Mouse (Mus musculus): ENCODE data around the gene Krt83. TPM values are rescaled to one million over a fixed set of nuclear protein-coding genes. Genes with fewer than 3 reads are reported as not detected.
A peak's percentile ranks its signal among the peaks of the same experiment; 100 is the strongest.

Krt83 gene
- polyA plus RNA-seq, 1 experiment from 2014 or later = 0.07 TPM

DNA sequence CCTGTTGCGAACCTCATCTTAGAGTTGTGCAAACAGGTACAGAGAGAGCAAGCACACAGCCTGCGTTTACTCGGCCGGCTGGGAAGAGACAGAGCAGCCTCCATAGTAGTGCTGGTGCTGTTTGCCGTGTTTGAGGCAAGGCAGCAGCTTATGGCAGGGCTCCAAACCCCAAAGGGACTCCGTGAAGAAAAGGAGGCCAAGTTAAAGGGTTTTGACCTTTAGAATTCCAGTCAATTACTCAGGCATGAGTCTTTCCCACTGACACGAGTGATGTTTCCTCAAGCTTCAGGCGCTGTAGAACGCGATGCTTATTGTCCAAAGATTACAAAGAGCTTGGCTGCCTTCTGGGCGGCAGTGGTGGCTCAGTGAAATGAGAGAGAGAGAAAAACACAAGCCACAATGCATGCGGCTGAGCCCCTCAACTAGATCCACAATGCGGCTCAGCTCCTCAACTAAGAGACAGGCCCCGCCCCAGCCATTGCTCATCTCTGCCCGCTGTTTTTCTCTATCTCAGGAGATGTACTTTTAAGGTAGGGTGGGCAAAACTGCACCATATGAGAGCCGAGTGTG is 32.9 kb downstream of the Krt83 start:
- DNase-seq (ENCODE audit: low spot score) = no peak

GRCm38 (mm10) chr15:101455891-101456290 is 35.4 kb downstream of the Krt83 start:
- WGBS = 85% methylated on average over 6 of the region's 6 CpGs
- Histone ChIP-seq H3K27me3 (ENCODE audit: low read depth, poor library complexity, severe bottlenecking) (no peaks in the 10 kb centered on the region), H3K9me3 (replicated peaks) (peaks cover 7% of the 10 kb centered on the region; the same call in 1 of the 2 replicates), H3K4me3 (no peak overlapping the region), H3K36me3 (no peaks in the 10 kb centered on the region), H3K27ac (replicated peaks) (no peak overlapping the region), H3K4me1 (peaks cover 19% of the 10 kb centered on the region)
- no peak for DNase-seq (ENCODE audit: low spot score)

More for the DNA sequence above, 32.9 kb downstream of the Krt83 start:
- Histone ChIP-seq H3K9me3 (replicated peaks) (peaks cover 7% of the 10 kb centered on the region; the same call in 1 of the 2 replicates), H3K36me3 (no peaks in the 10 kb centered on the region), H3K27me3 (ENCODE audit: low read depth, poor library complexity, severe bottlenecking) (no peaks in the 10 kb centered on the region), H3K27ac (replicated peaks) (peak overlapping the region; percentile 39; the same call in 1 of the 2 replicates), H3K4me3 (no peak overlapping the region), H3K4me1 (peaks cover 12% of the 10 kb centered on the region)
- 55% methylated on average over 16 of the region's 16 CpGs for WGBS

- no peak for DNase-seq (ENCODE audit: low spot score)
- 89% methylated on average over 2 of the region's 2 CpGs for WGBS
- Histone ChIP-seq H3K36me3 (no peaks in the 10 kb centered on the region), H3K9me3 (replicated peaks) (peaks cover 7% of the 10 kb centered on the region; the same call in 1 of the 2 replicates), H3K4me1 (peaks cover 19% of the 10 kb centered on the region), H3K27ac (replicated peaks) (no peak overlapping the region), H3K4me3 (no peak overlapping the region), H3K27me3 (ENCODE audit: low read depth, poor library complexity, severe bottlenecking) (no peaks in the 10 kb centered on the region)
Measured at GRCm38 (mm10) chr15:101455292-101455691, 36.0 kb downstream of the Krt83 start.

GRCm38 (mm10) chr15:101454774-101455173 is 36.5 kb downstream of the Krt83 start:
- H3K27ac ChIP-seq (replicated peaks) = no peak overlapping the region
- peaks cover 7% of the 10 kb centered on the region; the same call in 1 of the 2 replicates for H3K9me3 ChIP-seq (replicated peaks)
- H3K4me3 ChIP-seq = no peak overlapping the region
- WGBS = 89% methylated on average over 8 of the region's 8 CpGs
- peaks cover 19% of the 10 kb centered on the region for H3K4me1 ChIP-seq
- no peaks in the 10 kb centered on the region for H3K36me3 ChIP-seq
- no peaks in the 10 kb centered on the region for H3K27me3 ChIP-seq (ENCODE audit: low read depth, poor library complexity, severe bottlenecking)
- no peak for DNase-seq (ENCODE audit: low spot score)

- H3K4me1 ChIP-seq = peaks cover 9% of the 10 kb centered on the region
- no peaks in the 10 kb centered on the region for H3K27me3 ChIP-seq (ENCODE audit: low read depth, poor library complexity, severe bottlenecking)
- 6% methylated on average over 13 of the region's 13 CpGs for WGBS
- H3K4me3 ChIP-seq = peak overlapping the region; percentile 32
- no peak overlapping the region for H3K27ac ChIP-seq (replicated peaks)
- no peaks in the 10 kb centered on the region for H3K36me3 ChIP-seq
- H3K9me3 ChIP-seq (replicated peaks) = peaks cover 7% of the 10 kb centered on the region; the same call in 1 of the 2 replicates
- peak; percentile 81 for DNase-seq (ENCODE audit: low spot score)
Measured at GRCm38 (mm10) chr15:101453093-101453736, 38.1 kb downstream of the Krt83 start.

GRCm38 (mm10) chr15:101447444-101447843 is 43.9 kb downstream of the Krt83 start, which contains the start of gene Krt88:
TSS of gene Krt88 (plus strand) at chr15:101447744.
- Histone ChIP-seq H3K4me1 (no peaks in the 10 kb centered on the region), H3K9me3 (replicated peaks) (no peaks in the 10 kb centered on the region), H3K4me3 (no peak within 1 kb of the TSS), H3K27me3 (ENCODE audit: low read depth, poor library complexity, severe bottlenecking) (no peaks in the 10 kb centered on the region), H3K27ac (replicated peaks) (no peak within 1 kb of the TSS), H3K36me3 (no peaks in the 10 kb centered on the region)
- WGBS = 74% methylated on average over 2 of the region's 2 CpGs
- no peak for DNase-seq (ENCODE audit: low spot score)

DNA sequence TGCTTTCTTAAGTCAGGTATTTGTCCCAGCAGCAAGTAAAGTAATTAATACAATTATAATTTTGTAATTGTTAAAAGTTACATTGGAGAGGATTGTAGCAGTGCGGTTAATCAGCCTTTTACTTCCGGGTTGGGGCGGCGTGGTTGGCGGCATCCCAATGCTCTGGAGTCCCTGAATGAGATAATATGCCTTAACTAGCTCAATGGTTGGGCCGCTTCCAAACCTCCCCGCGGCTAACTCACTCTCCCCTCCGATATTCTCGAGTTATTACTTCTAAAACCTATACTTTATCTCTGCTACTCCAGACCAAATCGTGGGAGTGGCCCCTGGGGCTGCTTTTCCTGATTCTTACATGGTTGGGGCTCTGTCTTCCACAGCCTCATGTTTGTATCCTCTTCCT is 44.7 kb downstream of the Krt83 start:
- Histone ChIP-seq H3K27ac (replicated peaks) (no peak overlapping the region), H3K4me1 (no peaks in the 10 kb centered on the region), H3K27me3 (ENCODE audit: low read depth, poor library complexity, severe bottlenecking) (no peaks in the 10 kb centered on the region), H3K4me3 (no peak overlapping the region), H3K9me3 (replicated peaks) (no peaks in the 10 kb centered on the region), H3K36me3 (no peaks in the 10 kb centered on the region)
- WGBS = 81% methylated on average over 11 of the region's 11 CpGs
- DNase-seq (ENCODE audit: low spot score) = no peak

- WGBS = 84% methylated on average over 4 of the region's 4 CpGs
- no peaks in the 10 kb centered on the region for H3K36me3 ChIP-seq
- no peak overlapping the region for H3K4me3 ChIP-seq
- H3K27me3 ChIP-seq (ENCODE audit: low read depth, poor library complexity, severe bottlenecking) = peaks cover 56% of the 10 kb centered on the region
- no peak overlapping the region for H3K27ac ChIP-seq (replicated peaks)
- no peaks in the 10 kb centered on the region for H3K9me3 ChIP-seq (replicated peaks)
- H3K4me1 ChIP-seq = peaks cover 9% of the 10 kb centered on the region
- no peak for DNase-seq (ENCODE audit: low spot score)
Measured at GRCm38 (mm10) chr15:101440837-101441236, 50.5 kb downstream of the Krt83 start.

- WGBS = 3% methylated on average over 34 of the region's 34 CpGs
- DNase-seq (ENCODE audit: low spot score) = peak; percentile 39
- peak within 1 kb of the TSS; percentile 51 for H3K4me3 ChIP-seq
- no peaks in the 10 kb centered on the region for H3K36me3 ChIP-seq
- peaks cover 56% of the 10 kb centered on the region for H3K27me3 ChIP-seq (ENCODE audit: low read depth, poor library complexity, severe bottlenecking)
- H3K9me3 ChIP-seq (replicated peaks) = no peaks in the 10 kb centered on the region
- peaks cover 9% of the 10 kb centered on the region for H3K4me1 ChIP-seq
- peak within 1 kb of the TSS; percentile 52; the same call in 1 of the 2 replicates for H3K27ac ChIP-seq (replicated peaks)
Measured at GRCm38 (mm10) chr15:101438555-101438954, 52.8 kb downstream of the Krt83 start, which contains the start of gene Krt87. TSS of gene Krt87 (minus strand) at chr15:101438804.

DNA sequence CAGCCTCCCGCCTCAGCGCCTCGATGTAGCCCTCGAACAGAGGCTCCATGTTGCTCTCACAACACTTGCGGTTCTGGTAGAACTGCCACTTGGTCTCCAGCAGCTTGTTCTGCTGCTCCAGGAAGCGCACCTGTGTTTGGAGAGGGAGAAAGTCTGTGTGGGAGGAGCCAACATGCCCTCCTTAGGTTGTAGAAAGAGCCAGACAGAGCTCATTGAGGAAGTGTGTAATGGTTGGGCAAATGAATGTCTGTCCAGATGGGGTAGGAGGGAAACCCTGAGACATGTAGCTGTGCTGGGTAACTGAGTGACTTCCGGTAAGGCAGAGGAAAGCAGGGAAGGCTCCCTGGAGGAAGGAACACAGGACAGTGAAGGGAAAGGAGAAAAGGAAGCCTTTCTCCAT is 54.7 kb downstream of the Krt83 start:
- H3K36me3 ChIP-seq = no peaks in the 10 kb centered on the region
- H3K4me1 ChIP-seq = peaks cover 9% of the 10 kb centered on the region
- no peak overlapping the region for H3K4me3 ChIP-seq
- peaks cover 56% of the 10 kb centered on the region for H3K27me3 ChIP-seq (ENCODE audit: low read depth, poor library complexity, severe bottlenecking)
- 90% methylated on average over 7 of the region's 7 CpGs for whole genome bisulfite sequencing
- no peak overlapping the region for H3K27ac ChIP-seq (replicated peaks)
- no peak for DNase-seq (ENCODE audit: low spot score)
- H3K9me3 ChIP-seq (replicated peaks) = no peaks in the 10 kb centered on the region

Other genes with a start within 250 kb of the Krt83 start
- 2.8 and 2.9 TPM in 2 replicates for gene Nr4a1, start 237.2 kb downstream of the Krt83 start, polyA plus RNA-seq (2016; fragmentation: Nextera tagmentation; extraction: Ambion mirVana)
- 80.8 TPM in 2 replicates for gene Atg101, start 207.2 kb downstream of the Krt83 start, polyA plus RNA-seq (2016; fragmentation: Nextera tagmentation; extraction: Ambion mirVana)
- 0.06 and 0.22 TPM in 2 replicates for gene 6030408B16Rik, start 198.3 kb downstream of the Krt83 start, polyA plus RNA-seq (2016; fragmentation: Nextera tagmentation; extraction: Ambion mirVana)
- 0.06 TPM in 1 of 2 replicates, not detected in the other for gene Krt80, start 121.3 kb downstream of the Krt83 start, polyA plus RNA-seq (2016; fragmentation: Nextera tagmentation; extraction: Ambion mirVana)
- gene Krt7, start 80.5 kb downstream of the Krt83 start, polyA plus RNA-seq (2016; fragmentation: Nextera tagmentation; extraction: Ambion mirVana) = 9.7 and 11.4 TPM in 2 replicates
- gene Krt87, start 52.7 kb downstream of the Krt83 start, polyA plus RNA-seq (2016; fragmentation: Nextera tagmentation; extraction: Ambion mirVana) = 0.05 TPM in 1 of 2 replicates, not detected in the other
- gene Krt88, start 43.8 kb downstream of the Krt83 start, polyA plus RNA-seq (2016; fragmentation: Nextera tagmentation; extraction: Ambion mirVana) = not detected in 2 replicates
- not detected in 2 replicates for gene Krt81, start 27.8 kb downstream of the Krt83 start, polyA plus RNA-seq (2016; fragmentation: Nextera tagmentation; extraction: Ambion mirVana)
- not detected in 2 replicates for gene Krt86, start 18.0 kb downstream of the Krt83 start, polyA plus RNA-seq (2016; fragmentation: Nextera tagmentation; extraction: Ambion mirVana)
- gene Gm49425, start 25.7 kb upstream of the Krt83 start, polyA plus RNA-seq (2016; fragmentation: Nextera tagmentation; extraction: Ambion mirVana) = not detected in 2 replicates
- gene Krt84, start 41.3 kb upstream of the Krt83 start, polyA plus RNA-seq (2016; fragmentation: Nextera tagmentation; extraction: Ambion mirVana) = not detected in 2 replicates
- gene Krt82, start 59.2 kb upstream of the Krt83 start, polyA plus RNA-seq (2016; fragmentation: Nextera tagmentation; extraction: Ambion mirVana) = not detected in 2 replicates
- 0.51 and 0.67 TPM in 2 replicates for gene Krt90, start 71.4 kb upstream of the Krt83 start, polyA plus RNA-seq (2016; fragmentation: Nextera tagmentation; extraction: Ambion mirVana)
- gene Krt75, start 82.4 kb upstream of the Krt83 start, polyA plus RNA-seq (2016; fragmentation: Nextera tagmentation; extraction: Ambion mirVana) = not detected in 2 replicates
- not detected in 2 replicates for gene Gm5414, start 136.7 kb upstream of the Krt83 start, polyA plus RNA-seq (2016; fragmentation: Nextera tagmentation; extraction: Ambion mirVana)
- not detected in 2 replicates for gene Gm5478, start 155.9 kb upstream of the Krt83 start, polyA plus RNA-seq (2016; fragmentation: Nextera tagmentation; extraction: Ambion mirVana)
- gene Krt6b, start 188.8 kb upstream of the Krt83 start, polyA plus RNA-seq (2016; fragmentation: Nextera tagmentation; extraction: Ambion mirVana) = not detected in 2 replicates
- gene Krt6a, start 202.8 kb upstream of the Krt83 start, polyA plus RNA-seq (2016; fragmentation: Nextera tagmentation; extraction: Ambion mirVana) = not detected in 2 replicates
- gene Krt5, start 221.4 kb upstream of the Krt83 start, polyA plus RNA-seq (2016; fragmentation: Nextera tagmentation; extraction: Ambion mirVana) = 0.11 and 0.22 TPM in 2 replicates

Measured in midbrain, embryonic 10.5 days (tissue).